Mouse (Mus musculus) spleen, adult 12 weeks (tissue): ENCODE measurements at regions not wholly inside any gene's neighbourhood (a gene's known extent, or its start where the extent isn't known, plus 50 kb on each side); places are given as distances from the start of the nearest gene placed in this dataset.

ENCODE experiments used
- DNase-seq: peaks from one replicate; pipeline ENCODE4 v3.0.0; 2022; ENCODE audit warnings: low spot score

GRCm38 (mm10) chr13:93243076-93243475 lies 50.9 kb upstream of the Tent2 start:
- DNase-seq: peak; percentile 62

- DNase-seq: no peak
These were observed 50.7 kb upstream of the Homer1 start for GRCm38 (mm10) chr13:93248711-93249110.
